Mouse (Mus musculus) hindbrain, embryonic 16.5 days (tissue): ENCODE measurements around the gene Man2b2. TPM values are rescaled to one million over a fixed set of nuclear protein-coding genes. Genes with fewer than 3 reads are reported as not detected.

Experiments used
- ATAC-seq: fragments of 200-750 bp; cut with Nextera tagmentation; 2 replicates; pipeline ENCODE4 v1.8.0; 2017; ENCODE audit warnings: moderate TSS enrichment, moderate library complexity
- H3K27ac ChIP-seq: fragments of 300-500 bp; sonication (generic); 2 replicates; pipeline ENCODE4 v1.5.1; 2014; ENCODE audit warnings: low read depth, mild to moderate bottlenecking, control low read depth, low read length, moderate library complexity
- H3K27me3 ChIP-seq: fragments of 300-500 bp; sonication (generic); replicated peaks from 2 replicates; pipeline ENCODE4 v1.6.1; 2014; ENCODE audit warnings: low read length; ENCODE audit not compliant: control insufficient read depth, insufficient read depth
- H3K36me3 ChIP-seq: fragments of 300-500 bp; sonication (generic); 2 replicates; pipeline ENCODE4 v1.6.1; 2014; ENCODE audit warnings: mild to moderate bottlenecking, low read length, moderate library complexity, mixed read lengths; ENCODE audit not compliant: control insufficient read depth, insufficient read depth
- H3K4me1 ChIP-seq: fragments of 300-500 bp; sonication (generic); 2 replicates; pipeline ENCODE4 v1.6.1; 2014; ENCODE audit warnings: low read depth, low read length; ENCODE audit not compliant: control insufficient read depth, insufficient read depth
- H3K4me2 ChIP-seq: fragments of 300-500 bp; sonication (generic); 2 replicates; pipeline ENCODE4 v1.6.1; 2014; ENCODE audit warnings: mild to moderate bottlenecking, low read length, control low read depth, moderate library complexity
- H3K4me3 ChIP-seq: fragments of 300-500 bp; sonication (generic); 2 replicates; pipeline ENCODE4 v1.5.1; 2014; ENCODE audit warnings: mild to moderate bottlenecking, low read length, control low read depth, moderate library complexity
- H3K9ac ChIP-seq: fragments of 300-500 bp; sonication (generic); 2 replicates; pipeline ENCODE4 v1.6.1; 2014; ENCODE audit warnings: low read depth, mild to moderate bottlenecking, control low read depth, low read length, moderate library complexity
- H3K9me3 ChIP-seq: fragments of 300-500 bp; sonication (generic); 2 replicates; pipeline ENCODE4 v1.6.1; 2014; ENCODE audit warnings: mild to moderate bottlenecking, low read length, moderate library complexity; ENCODE audit not compliant: control insufficient read depth
- WGBS: fragments of 180-500 bp; shearing (Covaris S2); extraction: QIAGEN DNeasy Blood & Tissue Kit; methylation state at CpG from one replicate; pipeline ENCODE4 v1.1.7; 2014; 5-methylcytosine and 5-hydroxymethylcytosine counted together
- polyA plus RNA-seq: library from polyadenylated mRNA; unstranded; fragments of >200 nt; fragmentation: Nextera tagmentation; extraction: Ambion mirVana; gene quantifications from 2 replicates; pipeline ENCODE4 v1.2.1, GENCODE M21; 2015

Man2b2 gene
- polyA plus RNA-seq, 1 experiment from 2014 or later: 13.8 TPM

GRCm38 (mm10) chr5:36766958-36767703, 63.3 kb downstream of the Man2b2 start:
- Histone ChIP-seq H3K9me3 (no peaks in the 10 kb centered on the region), H3K9ac (no peak overlapping the region), H3K4me2 (peak overlapping the region; percentile 19; the same call in 1 of the 2 replicates), H3K27ac (peak overlapping the region; percentile 48; the same call in 1 of the 2 replicates), H3K36me3 (no peaks in the 10 kb centered on the region), H3K4me3 (no peak overlapping the region), H3K27me3 (no peaks in the 10 kb centered on the region), H3K4me1 (peaks cover 5% of the 10 kb centered on the region; the same call in 1 of the 2 replicates)
- 27% methylated on average over 10 of the region's 10 CpGs for WGBS
- ATAC-seq: peak; percentile 88

- ATAC-seq: no peak
- WGBS: 81% methylated on average over 4 of the region's 4 CpGs
Observed at GRCm38 (mm10) chr5:36759848-36760247, 70.6 kb downstream of the Man2b2 start.

GRCm38 (mm10) chr5:36757033-36757432, 73.4 kb downstream of the Man2b2 start:
- H3K4me3 ChIP-seq: no peak overlapping the region
- no peak overlapping the region for H3K27ac ChIP-seq
- ATAC-seq: no peak
- no peak overlapping the region for H3K4me2 ChIP-seq
- no peaks in the 10 kb centered on the region for H3K9me3 ChIP-seq
- H3K36me3 ChIP-seq: no peaks in the 10 kb centered on the region
- no peaks in the 10 kb centered on the region for H3K27me3 ChIP-seq
- H3K4me1 ChIP-seq: no peaks in the 10 kb centered on the region
- 70% methylated on average over 5 of the region's 5 CpGs for WGBS
- H3K9ac ChIP-seq: no peak overlapping the region

More at GRCm38 (mm10) chr5:36759848-36760247, 70.6 kb downstream of the Man2b2 start:
- no peak overlapping the region for H3K4me2 ChIP-seq
- H3K36me3 ChIP-seq: no peaks in the 10 kb centered on the region
- no peak overlapping the region for H3K4me3 ChIP-seq
- H3K27me3 ChIP-seq: no peaks in the 10 kb centered on the region
- no peak overlapping the region for H3K9ac ChIP-seq
- no peaks in the 10 kb centered on the region for H3K9me3 ChIP-seq
- no peak overlapping the region for H3K27ac ChIP-seq
- no peaks in the 10 kb centered on the region for H3K4me1 ChIP-seq

Other genes starting within 250 kb of the Man2b2 start
- gene Tbc1d14, start 237.4 kb downstream of the Man2b2 start, polyA plus RNA-seq: 63.8 and 74.4 TPM in 2 replicates
- gene D5Ertd579e, start 134.6 kb downstream of the Man2b2 start, polyA plus RNA-seq: 25.9 and 32.6 TPM in 2 replicates
- gene Bloc1s4, start 82.0 kb downstream of the Man2b2 start, polyA plus RNA-seq: 25.4 and 26.0 TPM in 2 replicates
- 271 and 296 TPM in 2 replicates for gene Mrfap1, start 33.9 kb downstream of the Man2b2 start, polyA plus RNA-seq
- gene Ppp2r2c, start 37.9 kb upstream of the Man2b2 start, polyA plus RNA-seq: 52.4 and 58.2 TPM in 2 replicates
- gene Wfs1, start 158.6 kb upstream of the Man2b2 start, polyA plus RNA-seq: 11.0 and 12.3 TPM in 2 replicates